Mouse (Mus musculus): ENCODE measurements around the gene Ostc. TPM values are rescaled to one million over a fixed set of nuclear protein-coding genes. Genes with fewer than 3 reads are reported as not detected.

The Ostc gene
- total and polyA plus RNA-seq, 2 experiments = 42.9 to 135 TPM

DNA sequence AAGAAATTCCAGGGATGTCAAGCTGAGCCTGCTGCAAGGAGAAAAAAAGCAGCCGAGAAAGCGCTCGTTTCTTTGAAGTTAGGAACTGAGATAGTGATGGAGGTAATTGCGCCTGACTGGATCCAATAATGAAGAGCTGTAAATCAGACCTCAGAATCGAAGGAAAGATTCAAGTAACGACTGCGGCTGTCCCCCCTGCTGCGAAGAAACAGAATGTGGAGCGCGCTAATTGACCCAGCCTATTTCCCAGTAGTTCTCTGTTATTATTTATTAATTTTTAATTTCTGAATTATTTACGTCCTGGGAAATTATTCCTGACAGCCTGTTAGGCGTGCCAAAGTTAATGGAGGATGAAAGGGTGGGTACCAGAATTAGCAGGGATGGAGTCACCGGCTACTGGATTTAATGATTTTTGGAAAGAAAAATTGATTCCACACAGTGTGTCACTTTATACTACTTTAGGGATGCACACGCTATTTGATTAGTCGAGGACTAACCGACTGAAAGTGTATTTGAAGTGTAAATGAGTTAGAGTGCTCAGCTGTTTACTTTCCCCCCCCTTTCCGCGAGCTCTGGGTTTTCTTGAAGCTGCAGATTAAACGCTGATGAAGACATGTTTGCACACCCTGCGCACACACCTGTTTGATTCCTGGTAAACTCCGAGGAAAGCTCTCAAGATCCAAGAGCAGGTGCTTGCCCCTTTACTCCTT is 28.6 kb upstream of the Ostc start:
- no peak for DNase-seq (ENCODE audit: extremely low read depth, low read depth, low spot score)
- Histone ChIP-seq H3K27ac (replicated peaks; ENCODE audit: insufficient read depth, low read depth, low read length) (no peak overlapping the region), H3K79me2 (ENCODE audit: control insufficient read depth, insufficient read depth, low read length) (no peaks in the 10 kb centered on the region), H3K36me3 (ENCODE audit: control insufficient read depth, insufficient read depth, low read length) (no peaks in the 10 kb centered on the region), H3K4me3 (ENCODE audit: insufficient read depth, low read depth, low read length) (no peak overlapping the region), H3K27me3 (ENCODE audit: control insufficient read depth, insufficient read depth, low read length) (no peaks in the 10 kb centered on the region), H3K9ac (ENCODE audit: low read depth, low read length) (no peak overlapping the region), H3K4me1 (ENCODE audit: control insufficient read depth, insufficient read depth, low read length) (no peaks in the 10 kb centered on the region)
- WGBS = 44% methylated on average over 21 of the region's 21 CpGs
- TF ChIP-seq CTCF (IDR thresholded peaks at IDR 0.05; ENCODE audit: low read depth, low read length) = no peak
- no peak for TF ChIP-seq POLR2A (IDR thresholded peaks at IDR 0.05; ENCODE audit: extremely low read depth, insufficient read depth, low read length)

DNA sequence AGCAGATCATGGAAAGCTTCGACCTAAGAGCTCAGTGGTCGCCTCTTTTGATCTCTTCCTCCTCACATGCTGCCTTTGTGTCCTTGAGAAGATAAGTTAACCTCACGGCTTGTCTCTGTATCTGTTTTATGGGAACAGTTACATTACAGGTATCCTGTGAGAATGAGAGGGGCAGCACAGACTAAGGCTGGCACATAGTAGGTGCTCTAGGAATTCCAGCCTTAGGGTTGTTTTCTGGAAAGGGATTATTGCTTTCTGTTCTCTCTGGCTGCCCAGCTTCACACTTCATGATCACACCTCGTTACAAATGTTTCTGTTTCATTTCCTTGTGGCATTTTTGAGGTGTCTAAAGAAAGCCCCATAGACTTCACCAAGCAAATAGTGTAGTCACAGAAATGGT is 27.5 kb upstream of the Ostc start:
- Histone ChIP-seq H3K36me3 (ENCODE audit: control insufficient read depth, insufficient read depth, low read length) (no peaks in the 10 kb centered on the region), H3K4me1 (ENCODE audit: control insufficient read depth, insufficient read depth, low read length) (no peaks in the 10 kb centered on the region), H3K27ac (replicated peaks; ENCODE audit: insufficient read depth, low read depth, low read length) (no peak overlapping the region), H3K79me2 (ENCODE audit: control insufficient read depth, insufficient read depth, low read length) (no peaks in the 10 kb centered on the region), H3K9ac (ENCODE audit: low read depth, low read length) (no peak overlapping the region), H3K27me3 (ENCODE audit: control insufficient read depth, insufficient read depth, low read length) (no peaks in the 10 kb centered on the region), H3K4me3 (ENCODE audit: insufficient read depth, low read depth, low read length) (no peak overlapping the region)
- 59% methylated on average over 4 of the region's 4 CpGs for WGBS
- TF ChIP-seq POLR2A (IDR thresholded peaks at IDR 0.05; ENCODE audit: extremely low read depth, insufficient read depth, low read length) = no peak
- no peak for TF ChIP-seq CTCF (IDR thresholded peaks at IDR 0.05; ENCODE audit: low read depth, low read length)
- no peak for DNase-seq (ENCODE audit: extremely low read depth, low read depth, low spot score)

DNA sequence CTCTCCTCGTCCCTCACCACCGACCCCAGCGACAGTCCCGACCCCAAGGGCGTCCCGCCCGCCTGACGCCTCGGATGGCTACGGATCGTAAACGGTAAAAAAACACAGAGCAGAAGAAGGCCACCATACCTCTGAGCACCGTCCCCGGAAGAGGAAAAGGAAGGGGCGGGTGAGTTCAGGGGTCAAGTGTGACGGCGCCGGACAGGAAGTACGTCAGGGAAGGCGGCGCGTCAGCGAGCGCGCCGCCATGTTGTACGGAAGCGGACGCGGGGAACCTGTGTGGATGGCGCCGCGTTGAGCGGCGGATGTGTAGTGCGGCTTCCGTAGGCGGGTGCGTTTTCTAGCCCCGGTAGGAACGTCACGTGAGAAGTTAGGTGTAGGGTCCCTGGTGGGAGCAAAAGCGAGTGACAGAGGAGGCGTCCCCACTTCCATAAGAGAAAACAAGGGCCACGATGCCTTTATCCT is 21.0 kb upstream of the Ostc start, which contains the start of gene Rpl34:
TSS of gene Rpl34 (minus strand) at position 210 of the 465 bp plus-strand sequence.
- WGBS = under 1% methylated on average over 45 of the region's 45 CpGs

DNA sequence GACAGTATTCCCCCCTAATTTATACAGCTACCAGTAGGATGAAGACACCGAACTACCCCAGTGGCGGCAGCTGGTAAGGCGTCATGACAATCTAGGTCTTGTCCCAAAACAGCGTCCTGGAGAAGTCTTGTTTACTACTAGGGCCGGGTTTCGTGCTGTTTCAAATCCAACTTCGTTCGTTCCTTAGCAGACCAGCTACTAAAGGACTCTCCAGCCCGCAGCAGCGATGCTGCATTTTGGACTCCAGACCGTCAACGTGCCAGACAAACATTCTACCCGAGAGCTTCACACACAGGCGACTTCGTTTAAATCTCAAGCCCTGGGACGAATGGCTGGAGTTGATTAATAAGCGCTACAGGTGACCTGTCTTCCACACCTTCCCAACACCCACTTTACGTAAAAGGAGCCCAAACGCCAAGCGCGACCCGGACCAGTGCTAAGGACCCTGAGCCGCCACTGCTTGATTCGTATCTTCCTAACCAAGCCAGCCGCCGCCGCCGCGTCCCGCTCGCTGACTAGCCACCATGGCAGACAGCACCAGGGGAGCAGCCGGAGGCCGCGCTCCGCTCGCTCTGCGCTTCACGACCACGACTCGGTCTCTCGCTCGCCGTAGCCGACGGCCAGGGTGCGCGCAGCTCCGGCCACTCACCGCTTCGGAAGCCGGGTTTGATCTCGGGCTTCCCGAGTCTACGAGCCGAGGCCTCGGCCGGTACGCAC is 20.4 kb upstream of the Ostc start:
- peak overlapping the region; percentile 94 for H3K9ac ChIP-seq (ENCODE audit: low read depth, low read length)
- H3K79me2 ChIP-seq (ENCODE audit: control insufficient read depth, insufficient read depth, low read length) = peaks cover 6% of the 10 kb centered on the region
- H3K36me3 ChIP-seq (ENCODE audit: control insufficient read depth, insufficient read depth, low read length) = peaks cover 37% of the 10 kb centered on the region
- H3K27ac ChIP-seq (replicated peaks; ENCODE audit: insufficient read depth, low read depth, low read length) = peak overlapping the region; percentile 53
- peak overlapping the region; percentile 82 for H3K4me3 ChIP-seq (ENCODE audit: insufficient read depth, low read depth, low read length)
- no peaks in the 10 kb centered on the region for H3K27me3 ChIP-seq (ENCODE audit: control insufficient read depth, insufficient read depth, low read length)
- TF ChIP-seq CTCF (IDR thresholded peaks at IDR 0.05; ENCODE audit: low read depth, low read length) (0 out of 2 replicates have a peak, but pooled peaks have one; percentile 8), POLR2A (IDR thresholded peaks at IDR 0.05; ENCODE audit: extremely low read depth, insufficient read depth, low read length) (no peak)
- peak; percentile 37 for DNase-seq (ENCODE audit: extremely low read depth, low read depth, low spot score)
- peaks cover 3% of the 10 kb centered on the region; the same call in 1 of the 2 replicates for H3K4me1 ChIP-seq (ENCODE audit: control insufficient read depth, insufficient read depth, low read length)
- under 1% methylated on average over 58 of the region's 58 CpGs for WGBS

More for the DNA sequence above, 21.0 kb upstream of the Ostc start, which contains the start of gene Rpl34:
- Histone ChIP-seq H3K36me3 (ENCODE audit: control insufficient read depth, insufficient read depth, low read length) (peaks cover 35% of the 10 kb centered on the region), H3K4me1 (ENCODE audit: control insufficient read depth, insufficient read depth, low read length) (peaks cover 3% of the 10 kb centered on the region; the same call in 1 of the 2 replicates), H3K27ac (replicated peaks; ENCODE audit: insufficient read depth, low read depth, low read length) (peak within 1 kb of the TSS; percentile 58), H3K9ac (ENCODE audit: low read depth, low read length) (peak within 1 kb of the TSS; percentile 94), H3K79me2 (ENCODE audit: control insufficient read depth, insufficient read depth, low read length) (peaks cover 6% of the 10 kb centered on the region), H3K4me3 (ENCODE audit: insufficient read depth, low read depth, low read length) (peak within 1 kb of the TSS; percentile 82), H3K27me3 (ENCODE audit: control insufficient read depth, insufficient read depth, low read length) (no peaks in the 10 kb centered on the region)
- TF ChIP-seq CTCF (IDR thresholded peaks at IDR 0.05; ENCODE audit: low read depth, low read length) = no peak
- peak; percentile 77 for TF ChIP-seq POLR2A (IDR thresholded peaks at IDR 0.05; ENCODE audit: extremely low read depth, insufficient read depth, low read length)
- DNase-seq (ENCODE audit: extremely low read depth, low read depth, low spot score) = peak; percentile 84

DNA sequence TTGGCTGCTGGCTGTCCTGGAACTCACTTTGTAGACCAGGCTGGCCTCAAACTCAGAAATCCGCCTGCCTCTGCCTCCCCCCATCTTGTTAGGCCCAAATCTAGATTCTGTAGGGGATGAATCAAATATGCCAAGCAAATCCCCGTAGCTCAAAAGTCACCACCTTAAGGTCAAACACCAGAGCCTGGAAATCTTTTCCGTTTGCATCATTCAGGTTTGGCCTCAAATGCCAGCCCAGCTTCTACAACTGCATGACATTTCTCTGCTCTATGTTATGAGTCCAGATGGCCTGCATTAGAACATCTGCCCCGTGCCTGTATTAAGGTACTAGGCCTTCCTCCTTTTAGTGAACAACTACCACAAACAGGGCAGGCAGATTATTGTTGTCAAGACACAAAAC is 18.4 kb upstream of the Ostc start:
- WGBS = 60% methylated on average over 4 of the region's 4 CpGs
- no peak overlapping the region for H3K27ac ChIP-seq (replicated peaks; ENCODE audit: insufficient read depth, low read depth, low read length)
- TF ChIP-seq POLR2A (IDR thresholded peaks at IDR 0.05; ENCODE audit: extremely low read depth, insufficient read depth, low read length) (no peak), CTCF (IDR thresholded peaks at IDR 0.05; ENCODE audit: low read depth, low read length) (no peak)
- H3K36me3 ChIP-seq (ENCODE audit: control insufficient read depth, insufficient read depth, low read length) = peaks cover 39% of the 10 kb centered on the region
- peaks cover 3% of the 10 kb centered on the region; the same call in 1 of the 2 replicates for H3K4me1 ChIP-seq (ENCODE audit: control insufficient read depth, insufficient read depth, low read length)
- no peak overlapping the region for H3K4me3 ChIP-seq (ENCODE audit: insufficient read depth, low read depth, low read length)
- no peaks in the 10 kb centered on the region for H3K27me3 ChIP-seq (ENCODE audit: control insufficient read depth, insufficient read depth, low read length)
- H3K9ac ChIP-seq (ENCODE audit: low read depth, low read length) = no peak overlapping the region
- DNase-seq (ENCODE audit: extremely low read depth, low read depth, low spot score) = no peak
- H3K79me2 ChIP-seq (ENCODE audit: control insufficient read depth, insufficient read depth, low read length) = peaks cover 6% of the 10 kb centered on the region

Data from liver, adult 2 months (tissue).